Mouse (Mus musculus): ENCODE measurements around the gene Actrt3.

DNA sequence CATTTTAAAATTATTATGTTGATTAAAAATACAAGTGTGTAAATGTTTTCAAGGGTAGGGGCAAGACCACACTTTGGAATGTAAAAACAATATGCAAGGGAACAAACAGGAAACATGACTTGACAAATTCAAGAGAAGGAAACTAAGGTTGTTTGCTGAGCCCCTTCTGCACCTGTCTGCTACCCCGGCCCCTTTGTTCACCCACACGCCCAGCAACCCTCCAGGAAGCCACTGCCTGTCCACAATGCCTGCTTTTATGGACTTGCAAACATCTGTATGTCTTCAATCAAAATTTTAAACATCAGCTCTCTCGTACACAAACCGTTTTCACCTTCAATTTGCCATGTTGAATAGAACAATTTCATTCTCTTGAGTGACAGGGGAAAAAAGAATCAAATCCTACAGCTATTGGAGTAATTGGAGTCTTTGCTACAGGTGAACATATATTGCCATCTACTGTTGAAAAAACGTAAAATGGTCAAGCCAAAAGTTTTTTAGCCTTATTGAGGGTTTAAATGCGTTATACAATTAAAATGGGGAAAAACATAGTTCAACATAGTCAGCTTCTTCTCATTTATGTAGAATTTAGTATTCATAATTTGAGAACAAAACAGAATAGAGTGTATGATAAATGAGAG, 38.9 kb downstream of the Actrt3 start:
- TF ChIP-seq POLR2A (IDR thresholded peaks at IDR 0.05; ENCODE audit: control insufficient read depth in 1 of 2, insufficient read depth in 1 of 2, low read depth in 1 of 2, low read length in 2 of 2, poor library complexity in 1 of 2) (no peak), CTCF (IDR thresholded peaks at IDR 0.05 in 2 of 3, conservative IDR thresholded peaks at IDR 0.05 in 1 of 3; ENCODE audit: control insufficient read depth in 1 of 3, insufficient read depth in 1 of 3, low read depth in 2 of 3, low read length in 3 of 3, poor library complexity in 1 of 3, severe bottlenecking in 1 of 3) (peak in 1 of 3 experiments; percentile 31; a peak in 2 of 6 replicates), MAX (IDR thresholded peaks at IDR 0.05; ENCODE audit: low read length) (no peak), ZMIZ1 (IDR thresholded peaks at IDR 0.05; ENCODE audit: low read depth, low read length) (no peak), ELF1 (IDR thresholded peaks at IDR 0.05; ENCODE audit: low read depth, low read length) (no peak), NELFE (IDR thresholded peaks at IDR 0.05; ENCODE audit: low read depth, low read length) (no peak), USF1 (IDR thresholded peaks at IDR 0.05; ENCODE audit: low read depth, low read length) (no peak), CHD2 (IDR thresholded peaks at IDR 0.05; ENCODE audit: low read length) (no peak), ZKSCAN1 (IDR thresholded peaks at IDR 0.05; ENCODE audit: low read depth, low read length) (no peak)
